Mouse (Mus musculus) left cerebral cortex, adult 8-10 months (tissue): Measurements from ENCODE around the gene A1cf. TPM values are rescaled to one million over a fixed set of nuclear protein-coding genes. Genes with fewer than 3 reads are reported as not detected.

Experiments used
- DNase-seq, 2 experiments: peaks; one replicate each; pipeline ENCODE4 v3.0.0; 2022; ENCODE audit warnings: low spot score in 2 of 2
- total RNA-seq, 4 experiments: library from RNA; stranded (reverse); gene quantifications; 2 replicates each; pipeline ENCODE4 v1.2.4; 2022

A1cf gene
- total RNA-seq, 4 experiments from 2014 or later = not detected

GRCm38 (mm10) chr19:31950793-31951489 is 82.4 kb downstream of the A1cf start:
- no peak for DNase-seq

GRCm38 (mm10) chr19:31953799-31954198 is 85.2 kb downstream of the A1cf start:
- DNase-seq = no peak

DNA sequence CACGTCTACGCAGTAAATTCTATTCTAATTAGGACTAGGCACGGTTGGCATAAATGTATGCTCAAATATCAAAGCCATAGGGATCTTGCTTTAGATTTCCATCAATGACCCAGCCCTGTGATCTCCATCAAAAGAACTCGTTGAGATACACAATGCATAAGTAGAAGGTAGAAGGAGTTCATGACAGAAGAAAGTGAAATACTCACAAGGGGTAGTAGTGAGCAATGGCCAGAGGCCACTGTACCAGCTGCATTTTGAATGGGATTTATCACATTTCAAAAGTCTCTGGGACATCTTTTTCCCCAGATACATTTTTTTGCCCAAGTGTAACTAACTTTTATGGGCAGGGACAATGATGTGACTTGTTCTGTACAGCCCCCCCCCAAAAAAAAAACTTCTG is 85.7 kb downstream of the A1cf start:
- no peak for DNase-seq

DNA sequence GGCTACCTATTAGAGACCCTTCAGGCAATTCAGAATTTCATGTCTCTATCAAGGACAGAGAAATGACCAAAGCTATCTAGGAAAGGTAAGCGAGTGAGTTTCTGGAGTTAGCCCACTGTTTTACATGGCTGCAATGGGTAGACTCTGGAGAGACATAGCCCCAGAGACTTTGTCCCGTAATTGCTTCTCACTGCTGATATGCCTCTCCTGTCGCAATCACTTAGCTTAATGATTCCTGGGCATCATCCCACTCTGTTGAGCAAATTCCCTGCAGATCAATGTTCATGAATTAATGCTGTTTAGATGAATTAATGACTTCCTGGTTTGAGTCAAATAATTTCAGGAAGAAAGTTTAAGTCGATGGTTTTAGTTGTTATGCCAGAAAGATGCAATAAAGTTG is 86.1 kb downstream of the A1cf start:
- DNase-seq = no peak

- no peak for DNase-seq
Measured at GRCm38 (mm10) chr19:31956359-31956758, 87.8 kb downstream of the A1cf start.

DNA sequence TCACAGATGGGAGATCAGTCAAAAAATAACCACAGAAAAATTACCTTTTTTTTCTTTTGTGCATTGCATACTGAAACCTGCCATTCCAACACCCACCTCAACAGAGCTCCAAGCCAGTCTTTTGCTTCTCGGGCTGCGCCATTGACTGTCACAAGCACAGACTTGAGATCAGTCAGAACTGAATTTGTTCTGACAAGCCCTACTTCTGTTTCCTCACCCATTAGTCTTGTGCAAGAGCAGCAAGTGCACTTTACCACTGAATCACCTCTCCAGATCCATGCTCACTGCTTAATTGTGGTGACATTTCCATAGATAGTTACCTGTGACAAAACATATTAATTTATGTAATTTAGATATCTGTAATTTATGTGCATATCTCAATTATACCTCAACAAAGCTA is 91.9 kb downstream of the A1cf start:
- DNase-seq = no peak

DNA sequence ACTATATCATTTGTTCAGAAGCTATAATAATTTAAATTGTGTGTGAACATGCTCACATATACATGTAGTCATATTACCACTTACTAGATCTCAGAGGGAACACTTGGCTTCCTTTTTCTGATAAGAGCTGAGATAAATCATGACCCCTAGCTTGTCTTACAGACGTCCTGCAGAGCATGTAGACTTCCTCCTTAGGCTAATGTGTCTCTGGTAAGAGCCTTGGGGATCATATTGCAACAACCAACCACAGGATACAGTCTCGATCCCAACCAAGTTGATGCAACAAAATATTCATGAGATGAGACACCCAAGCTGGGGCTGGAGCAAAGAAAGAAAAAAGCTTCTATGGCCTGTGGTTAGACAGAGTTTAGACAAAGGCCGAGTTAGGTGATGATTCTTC is 94.6 kb downstream of the A1cf start:
- DNase-seq = no peak

DNA sequence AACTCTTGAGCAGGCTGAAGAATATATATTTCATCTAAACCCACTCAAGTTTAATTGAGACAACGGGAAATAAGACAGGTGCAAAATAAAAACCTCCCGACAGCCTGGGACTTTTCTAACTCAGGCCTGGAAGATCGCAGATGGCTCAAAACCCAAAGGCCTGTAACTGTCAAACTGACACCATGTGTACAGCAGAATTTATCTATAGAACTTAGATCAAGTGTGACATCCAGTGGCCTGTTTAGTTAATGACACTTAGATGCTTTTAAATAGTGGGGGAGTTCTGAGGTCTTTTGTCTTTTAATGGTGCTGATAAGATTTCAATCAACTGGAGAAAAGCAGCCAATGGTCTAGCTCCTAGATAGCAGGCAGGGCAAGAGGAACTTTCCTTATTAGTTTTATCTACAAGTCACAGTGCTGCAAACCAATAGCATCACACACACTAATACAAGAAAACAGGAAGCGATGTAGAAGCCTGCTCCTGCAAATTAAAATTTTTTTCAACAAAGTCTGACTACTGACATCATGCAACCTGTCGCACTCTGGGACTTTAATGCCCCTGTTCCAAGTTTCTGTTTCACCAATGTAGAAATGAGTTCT is 99.5 kb downstream of the A1cf start:
- DNase-seq = no peak

DNA sequence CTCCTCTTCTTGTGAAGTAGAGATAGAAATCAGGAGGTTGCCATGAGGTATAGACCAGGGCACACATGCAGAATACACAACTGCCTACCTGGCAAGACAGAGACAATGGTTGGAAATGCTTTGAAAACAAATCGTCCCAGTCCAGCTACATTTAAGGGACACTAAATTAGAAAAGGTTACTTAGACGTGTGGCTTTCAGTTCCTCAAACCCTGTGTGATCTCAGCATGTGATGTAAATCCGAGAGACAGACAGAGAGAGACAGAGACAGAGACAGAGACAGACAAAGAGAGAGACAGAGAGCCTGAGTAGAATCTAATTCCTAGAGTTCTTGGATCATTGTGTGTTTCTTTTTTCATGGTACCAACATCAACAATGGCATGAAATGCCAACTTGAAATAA is 102.8 kb downstream of the A1cf start:
- DNase-seq = no peak

- peak; percentile 23 to 66 for DNase-seq
Measured at GRCm38 (mm10) chr19:31971998-31972397, 103.4 kb downstream of the A1cf start.

GRCm38 (mm10) chr19:31975882-31976281 is 107.3 kb downstream of the A1cf start:
- DNase-seq = no peak

DNA sequence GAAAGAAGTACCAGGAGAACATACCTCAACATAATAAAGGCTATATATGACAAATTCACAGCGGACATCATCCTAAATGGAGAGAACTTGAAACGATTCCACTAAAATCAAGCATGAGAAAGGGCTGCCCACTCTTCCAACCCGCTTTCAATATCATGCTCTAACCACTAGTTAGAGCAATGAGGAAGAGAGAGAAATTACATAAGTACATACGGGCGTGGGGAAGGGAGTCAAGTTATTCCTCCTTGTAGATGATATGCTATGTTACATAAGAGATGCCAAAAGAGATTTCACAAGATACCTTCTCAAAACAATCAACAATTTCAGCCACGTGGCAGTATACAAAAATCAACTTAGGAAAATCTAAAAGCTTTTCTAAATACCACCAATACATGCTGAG is 122.5 kb downstream of the A1cf start:
- no peak for DNase-seq

DNA sequence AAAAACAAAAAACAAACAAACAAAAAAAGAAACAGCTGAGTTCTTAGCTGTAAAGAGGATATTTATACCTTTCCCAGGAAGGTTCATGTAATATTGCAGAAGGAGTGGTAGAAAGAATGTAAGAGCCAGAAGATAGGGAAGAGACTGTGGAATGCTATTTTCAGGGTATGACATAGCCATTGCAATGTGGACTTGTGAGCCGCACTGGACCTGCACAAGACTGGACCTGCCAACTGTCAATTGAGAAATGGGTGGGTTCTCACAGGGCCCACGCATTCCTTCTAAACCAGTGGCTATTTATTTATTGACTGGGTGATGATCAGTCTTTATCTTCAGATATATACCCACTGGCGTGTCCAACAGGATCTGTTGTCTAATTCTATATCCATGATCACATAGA is 128.4 kb downstream of the A1cf start:
- no peak for DNase-seq

Other genes with a start within 250 kb of the A1cf start
- gene Prkg1, start 103.7 kb upstream of the A1cf start, total RNA-seq = 10 to 100 TPM; 13.9 to 18.1 (median 15.9) TPM
- 10 to 100 TPM; 14.8 to 17.8 (median 16.3) TPM for gene Asah2, start 239.4 kb downstream of the A1cf start, total RNA-seq